Mouse (Mus musculus): ENCODE data around the gene Olfr247. TPM values are rescaled to one million over a fixed set of nuclear protein-coding genes. Genes with fewer than 3 reads are reported as not detected.
"Not testable (repeated sequence)": the region's sequence is repeated elsewhere in the genome, so short reads cannot be mapped to it uniquely, and the experiment has no call there.

The Olfr247 gene
- polyA plus RNA-seq (2021), result not detected

DNA sequence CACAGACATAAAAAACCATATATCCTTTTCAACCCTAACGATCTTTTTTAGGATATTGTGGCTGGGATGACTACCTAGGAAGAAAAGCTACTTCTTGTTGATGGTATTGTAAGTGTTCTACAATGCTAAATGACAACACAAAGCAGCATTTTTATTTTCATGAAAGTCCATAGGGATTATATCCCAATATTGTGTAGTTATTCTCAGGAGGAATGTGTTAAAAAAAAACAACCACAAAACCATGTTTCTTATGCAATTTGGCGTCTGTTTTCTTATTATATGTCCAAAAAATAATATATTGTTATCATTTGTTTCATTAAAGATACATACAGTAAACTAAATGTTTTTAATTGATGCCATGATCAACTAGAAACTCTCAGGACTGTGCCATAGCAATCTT, at the start of gene Olfr247:
Gene Olfr247 (minus strand): TSS at position 101 of the 400 bp plus-strand sequence.
- CTCF ChIA-PET, result not testable (repeated sequence)

DNA sequence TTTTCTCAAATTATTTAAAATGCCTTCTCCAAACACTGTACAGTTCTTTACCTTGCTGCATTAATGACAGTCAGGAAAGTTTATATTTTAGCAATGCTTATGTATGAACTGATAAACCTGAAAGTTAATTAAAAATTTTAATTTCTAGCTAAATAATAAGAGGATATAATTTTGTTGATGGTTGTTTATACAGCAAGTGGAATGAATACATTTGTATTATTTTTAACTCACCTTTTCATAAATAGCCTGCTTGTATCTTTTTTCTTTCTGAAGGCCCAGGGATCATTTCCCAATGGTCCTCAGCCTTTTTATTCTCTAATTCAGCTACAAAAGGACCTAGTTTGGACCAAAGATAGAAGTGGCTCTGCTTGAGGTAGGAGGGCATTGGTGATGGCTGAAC, 36.4 kb upstream of the Olfr247 start, which contains the start of gene Olfr820:
Gene Olfr820 (plus strand): TSS at position 301 of the 400 bp plus-strand sequence.
- ATAC-seq, result no peak
- DNase-seq (ENCODE audit: low read depth, low spot score), result no peak
- in situ Hi-C loops (cut with MboI; ENCODE audit: low pct_unique_long_range_greater_than_20kb), result no loop called here
- TF ChIP-seq CTCF (IDR thresholded peaks at IDR 0.05), result no peak
- CTCF ChIA-PET, result interaction anchor here (0.6 kb wide), 1 partner anchor 538 kb away, joined by 3 read pairs; no protein-coding TSS in a partner anchor
- no peaks in the 10 kb centered on the region for H3K27me3 ChIP-seq
- POLR2A ChIA-PET, result no interaction called here

More for the DNA sequence above, at the start of gene Olfr247:
- POLR2A ChIA-PET; in situ Hi-C loops (cut with MboI; ENCODE audit: low pct_unique_long_range_greater_than_20kb); ATAC-seq; DNase-seq (ENCODE audit: low read depth, low spot score); H3K27me3 ChIP-seq: not testable (repeated sequence)

DNA sequence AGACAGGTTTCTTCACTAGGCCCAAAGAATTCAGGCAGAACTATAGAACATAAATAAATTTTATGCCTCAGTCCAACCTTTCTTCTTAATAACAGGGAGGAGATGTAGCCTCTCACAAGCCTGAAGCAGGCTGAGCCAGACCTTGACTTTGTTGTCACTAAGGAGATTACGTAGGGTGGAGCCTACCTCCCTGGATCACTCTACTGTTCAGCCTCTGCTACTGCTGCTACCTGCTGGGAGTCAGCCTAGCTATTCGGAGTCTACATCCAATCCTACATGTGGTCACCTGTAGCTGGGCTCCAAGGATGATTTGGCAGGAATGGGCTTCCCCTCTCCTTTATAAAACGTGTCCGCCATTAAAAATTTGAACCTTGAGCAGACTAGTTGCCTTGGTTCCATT, 29.4 kb upstream of the Olfr247 start:
- H3K27me3 ChIP-seq; ATAC-seq; POLR2A ChIA-PET; in situ Hi-C loops (cut with MboI; ENCODE audit: low pct_unique_long_range_greater_than_20kb); CTCF ChIA-PET; DNase-seq (ENCODE audit: low read depth, low spot score): not testable (repeated sequence)

DNA sequence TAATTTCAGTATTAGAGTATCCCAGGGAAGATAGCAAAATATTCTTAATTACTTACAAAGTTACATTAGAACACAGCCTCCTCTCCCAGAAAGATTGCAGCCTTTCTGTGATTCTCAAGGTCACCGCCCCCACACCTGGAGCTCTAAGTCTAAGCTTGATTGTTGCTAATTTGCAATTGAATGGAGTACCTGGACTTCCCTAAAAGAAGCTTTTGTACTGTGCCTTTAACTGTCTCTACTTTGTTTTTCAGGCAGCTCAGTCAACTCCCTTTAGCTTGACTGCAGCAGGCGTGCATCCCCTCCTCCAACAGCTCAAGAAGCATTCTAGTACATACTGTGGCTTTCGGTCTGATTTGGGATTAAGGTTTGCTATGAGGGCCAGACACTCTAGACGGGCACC, 28.2 kb upstream of the Olfr247 start:
- H3K27me3 ChIP-seq; CTCF ChIA-PET; DNase-seq (ENCODE audit: low read depth, low spot score); in situ Hi-C loops (cut with MboI; ENCODE audit: low pct_unique_long_range_greater_than_20kb); POLR2A ChIA-PET; ATAC-seq: not testable (repeated sequence)

DNA sequence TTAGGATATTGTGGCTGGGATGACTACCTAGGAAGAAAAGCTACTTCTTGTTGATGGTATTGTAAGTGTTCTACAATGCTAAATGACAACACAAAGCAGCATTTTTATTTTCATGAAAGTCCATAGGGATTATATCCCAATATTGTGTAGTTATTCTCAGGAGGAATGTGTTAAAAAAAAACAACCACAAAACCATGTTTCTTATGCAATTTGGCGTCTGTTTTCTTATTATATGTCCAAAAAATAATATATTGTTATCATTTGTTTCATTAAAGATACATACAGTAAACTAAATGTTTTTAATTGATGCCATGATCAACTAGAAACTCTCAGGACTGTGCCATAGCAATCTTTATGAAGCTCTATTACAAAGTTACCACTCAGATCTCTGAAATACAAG, 9.0 kb upstream of the Olfr247 start, which contains the start of gene Gm10310:
Gene Gm10310 (minus strand): TSS at position 101 of the 400 bp plus-strand sequence.
- ATAC-seq; in situ Hi-C loops (cut with MboI; ENCODE audit: low pct_unique_long_range_greater_than_20kb); H3K27me3 ChIP-seq; CTCF ChIA-PET; POLR2A ChIA-PET; DNase-seq (ENCODE audit: low read depth, low spot score): not testable (repeated sequence)

DNA sequence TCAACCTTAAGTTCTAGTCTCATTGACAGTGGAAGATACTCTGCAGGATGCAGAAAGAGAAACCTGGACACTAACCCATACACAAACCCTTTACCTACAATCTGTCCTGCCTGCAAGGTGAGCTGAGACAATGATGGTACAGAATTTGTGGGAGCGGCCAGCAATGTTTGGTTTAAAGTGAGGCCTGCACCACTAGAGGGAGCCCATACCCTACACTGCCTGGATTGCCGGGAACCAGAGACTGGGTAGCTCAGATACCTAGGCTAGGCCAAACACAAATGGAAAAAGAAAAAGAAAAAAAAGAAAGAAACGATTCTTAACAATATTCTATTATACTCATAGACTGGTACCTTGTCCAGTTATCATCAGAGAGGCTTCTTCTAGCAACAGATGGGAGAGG, 5.9 kb upstream of the Olfr247 start:
- ATAC-seq; CTCF ChIA-PET; in situ Hi-C loops (cut with MboI; ENCODE audit: low pct_unique_long_range_greater_than_20kb); POLR2A ChIA-PET; DNase-seq (ENCODE audit: low read depth, low spot score); H3K27me3 ChIP-seq: not testable (repeated sequence)

DNA sequence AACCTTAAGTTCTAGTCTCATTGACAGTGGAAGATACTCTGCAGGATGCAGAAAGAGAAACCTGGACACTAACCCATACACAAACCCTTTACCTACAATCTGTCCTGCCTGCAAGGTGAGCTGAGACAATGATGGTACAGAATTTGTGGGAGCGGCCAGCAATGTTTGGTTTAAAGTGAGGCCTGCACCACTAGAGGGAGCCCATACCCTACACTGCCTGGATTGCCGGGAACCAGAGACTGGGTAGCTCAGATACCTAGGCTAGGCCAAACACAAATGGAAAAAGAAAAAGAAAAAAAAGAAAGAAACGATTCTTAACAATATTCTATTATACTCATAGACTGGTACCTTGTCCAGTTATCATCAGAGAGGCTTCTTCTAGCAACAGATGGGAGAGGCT, 2.9 kb downstream of the Olfr247 start:
- CTCF ChIA-PET; DNase-seq (ENCODE audit: low read depth, low spot score); H3K27me3 ChIP-seq; ATAC-seq; in situ Hi-C loops (cut with MboI; ENCODE audit: low pct_unique_long_range_greater_than_20kb); POLR2A ChIA-PET: not testable (repeated sequence)

DNA sequence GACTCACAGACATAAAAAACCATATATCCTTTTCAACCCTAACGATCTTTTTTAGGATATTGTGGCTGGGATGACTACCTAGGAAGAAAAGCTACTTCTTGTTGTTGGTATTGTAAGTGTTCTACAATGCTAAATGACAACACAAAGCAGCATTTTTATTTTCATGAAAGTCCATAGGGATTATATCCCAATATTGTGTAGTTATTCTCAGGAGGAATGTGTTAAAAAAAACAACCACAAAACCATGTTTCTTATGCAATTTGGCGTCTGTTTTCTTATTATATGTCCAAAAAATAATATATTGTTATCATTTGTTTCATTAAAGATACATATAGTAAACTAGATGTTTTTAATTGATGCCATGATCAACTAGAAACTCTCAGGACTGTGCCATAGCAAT, 8.8 kb downstream of the Olfr247 start, which contains the start of gene Olfr819:
Gene Olfr819 (minus strand): TSS at position 101 of the 400 bp plus-strand sequence.
- POLR2A ChIA-PET; in situ Hi-C loops (cut with MboI; ENCODE audit: low pct_unique_long_range_greater_than_20kb); CTCF ChIA-PET; ATAC-seq; H3K27me3 ChIP-seq; DNase-seq (ENCODE audit: low read depth, low spot score): not testable (repeated sequence)

DNA sequence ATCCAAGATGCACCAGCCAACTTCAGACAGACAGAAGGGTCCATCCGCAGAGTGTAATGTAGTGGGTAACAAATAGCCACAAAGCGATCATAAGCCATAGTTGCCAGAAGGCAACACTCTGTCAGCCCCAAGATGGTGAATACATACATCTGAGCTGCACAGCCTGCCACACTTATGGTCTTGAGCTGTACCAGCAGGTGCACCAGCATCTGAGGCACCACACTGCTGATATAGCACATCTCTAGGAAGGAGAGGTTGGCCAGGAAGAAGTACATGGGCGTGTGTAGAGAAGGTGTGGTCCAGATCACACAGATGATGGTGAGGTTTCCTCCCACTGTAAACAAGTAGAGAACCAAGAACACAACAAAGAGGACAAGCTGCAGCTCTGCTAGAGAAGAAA, 9.7 kb downstream of the Olfr247 start:
- POLR2A ChIA-PET; CTCF ChIA-PET; H3K27me3 ChIP-seq; ATAC-seq; DNase-seq (ENCODE audit: low read depth, low spot score); in situ Hi-C loops (cut with MboI; ENCODE audit: low pct_unique_long_range_greater_than_20kb): not testable (repeated sequence)

DNA sequence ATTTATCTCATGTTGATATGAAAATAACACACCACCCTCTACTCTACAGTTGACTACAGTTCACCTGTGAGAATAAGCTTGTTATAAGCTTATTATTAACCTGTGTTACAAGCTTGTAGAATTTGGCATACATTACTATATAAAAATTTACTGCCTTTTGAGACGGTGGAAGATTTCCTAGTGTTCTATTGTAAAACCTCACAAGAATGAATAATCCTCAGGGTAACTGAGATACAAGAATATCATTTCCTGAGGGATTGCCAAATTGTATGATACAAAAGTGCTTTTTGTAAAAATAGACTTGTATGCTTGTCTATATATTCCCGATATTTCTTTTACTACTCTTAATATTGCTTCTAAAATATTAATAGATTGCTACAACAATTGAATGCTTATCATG, 26.9 kb downstream of the Olfr247 start, which contains the start of gene Olfr818:
Gene Olfr818 (minus strand): TSS at position 101 of the 400 bp plus-strand sequence.
- in situ Hi-C loops (cut with MboI; ENCODE audit: low pct_unique_long_range_greater_than_20kb), result no loop called here
- H3K27me3 ChIP-seq, result no peaks in the 10 kb centered on the region
- CTCF ChIA-PET, result no interaction called here
- no peak for TF ChIP-seq CTCF (IDR thresholded peaks at IDR 0.05)
- DNase-seq (ENCODE audit: low read depth, low spot score), result no peak
- POLR2A ChIA-PET, result no interaction called here
- no peak for ATAC-seq

Other genes with a start within 250 kb of the Olfr247 start
- not detected for gene Olfr805, start 246.8 kb downstream of the Olfr247 start, polyA plus RNA-seq (2021)
- gene Olfr806, start 234.2 kb downstream of the Olfr247 start, polyA plus RNA-seq (2021), result not detected
- gene Olfr807, start 218.3 kb downstream of the Olfr247 start, polyA plus RNA-seq (2021), result not detected
- not detected for gene Olfr808, start 210.7 kb downstream of the Olfr247 start, polyA plus RNA-seq (2021)
- gene Olfr809, start 201.5 kb downstream of the Olfr247 start, polyA plus RNA-seq (2021), result not detected
- not detected for gene Olfr810, start 181.2 kb downstream of the Olfr247 start, polyA plus RNA-seq (2021)
- not detected for gene Olfr811, start 171.7 kb downstream of the Olfr247 start, polyA plus RNA-seq (2021)
- gene Olfr812, start 130.0 kb downstream of the Olfr247 start, polyA plus RNA-seq (2021), result not detected
- gene Olfr813, start 120.8 kb downstream of the Olfr247 start, polyA plus RNA-seq (2021), result not detected
- gene Olfr814, start 96.3 kb downstream of the Olfr247 start, polyA plus RNA-seq (2021), result not detected
- gene Olfr815, start 70.3 kb downstream of the Olfr247 start, polyA plus RNA-seq (2021), result not detected
- gene Olfr816, start 60.5 kb downstream of the Olfr247 start, polyA plus RNA-seq (2021), result not detected
- gene Olfr818, start 27.0 kb downstream of the Olfr247 start, polyA plus RNA-seq (2021), result not detected
- gene Olfr819, start 8.9 kb downstream of the Olfr247 start, polyA plus RNA-seq (2021), result not detected
- gene Gm10310, start 8.9 kb upstream of the Olfr247 start, polyA plus RNA-seq (2021), result not detected
- gene Olfr820, start 36.5 kb upstream of the Olfr247 start, polyA plus RNA-seq (2021), result not detected
- not detected for gene Olfr821, start 54.2 kb upstream of the Olfr247 start, polyA plus RNA-seq (2021)
- 0.05 TPM for gene Olfr822, start 95.1 kb upstream of the Olfr247 start, polyA plus RNA-seq (2021)
- gene Olfr823, start 139.2 kb upstream of the Olfr247 start, polyA plus RNA-seq (2021), result not detected
- not detected for gene Olfr824, start 153.9 kb upstream of the Olfr247 start, polyA plus RNA-seq (2021)
- gene Olfr825, start 190.6 kb upstream of the Olfr247 start, polyA plus RNA-seq (2021), result not detected
- gene Olfr826, start 208.0 kb upstream of the Olfr247 start, polyA plus RNA-seq (2021), result not detected
- not detected for gene Olfr827, start 238.3 kb upstream of the Olfr247 start, polyA plus RNA-seq (2021)

All from Patski (cell line).